In genomic region chr7:95760945-95761661, GRCm38 (mm10) we compare ENCODE assay signal across 16 mouse cellular contexts.
DNase-seq lines count a peak whose midpoint lies in the region; ATAC-seq lines count a peak whose summit lies in the region.
"Had no signal": no experiment of that assay in that cellular context is flagged by ENCODE, and none has a peak within 500 bp of the region (broad histone marks: within the 10 kb centered on the region; RNA-seq: fewer than 3 reads in every experiment).

No protein-coding gene starts in this region.

- H3K4me2 ChIP-seq in hindbrain, embryonic 13.5 days, result no peak overlapping the region
- no peak overlapping the region for H3K4me2 ChIP-seq in forebrain, embryonic 12.5 days
- no peak overlapping the region for H3K4me2 ChIP-seq in neural tube, embryonic 15.5 days
- H3K4me2 ChIP-seq: embryonic facial prominence, embryonic 13.5 days; heart, embryonic 13.5 days; liver, embryonic 13.5 days; neural tube, embryonic 13.5 days had no signal

- H3K4me3 ChIP-seq in hindbrain, embryonic 10.5 days, result no peak overlapping the region
- no peak overlapping the region for H3K4me3 ChIP-seq in hindbrain, embryonic 13.5 days
- no peak overlapping the region for H3K4me3 ChIP-seq in forebrain, embryonic 12.5 days (replicated peaks)
- no peak overlapping the region for H3K4me3 ChIP-seq in neural tube, embryonic 15.5 days (replicated peaks)
- H3K4me3 ChIP-seq: embryonic facial prominence, embryonic 13.5 days; heart, embryonic 13.5 days; liver, embryonic 13.5 days; neural tube, embryonic 13.5 days had no signal

- 56% methylated on average over 12 of the region's 12 CpGs for WGBS in hindbrain, embryonic 10.5 days
- WGBS in hindbrain, embryonic 13.5 days, result 46% methylated on average over 12 of the region's 12 CpGs
- 36% methylated on average over 12 of the region's 12 CpGs for WGBS in forebrain, embryonic 12.5 days
- 42% methylated on average over 12 of the region's 12 CpGs for WGBS in neural tube, embryonic 15.5 days

- peaks cover 8% of the 10 kb centered on the region for H3K4me1 ChIP-seq in hindbrain, embryonic 10.5 days (replicated peaks)
- peaks cover 6% of the 10 kb centered on the region; the same call in 1 of the 2 replicates for H3K4me1 ChIP-seq in hindbrain, embryonic 13.5 days (replicated peaks)
- peaks cover 12% of the 10 kb centered on the region for H3K4me1 ChIP-seq in forebrain, embryonic 12.5 days
- peaks cover 5% of the 10 kb centered on the region; the same call in 1 of the 2 replicates for H3K4me1 ChIP-seq in neural tube, embryonic 15.5 days
- H3K4me1 ChIP-seq: embryonic facial prominence, embryonic 13.5 days; heart, embryonic 13.5 days; liver, embryonic 13.5 days had no signal

- no peaks in the 10 kb centered on the region for H3K36me3 ChIP-seq in hindbrain, embryonic 10.5 days
- H3K36me3 ChIP-seq in hindbrain, embryonic 13.5 days, result no peaks in the 10 kb centered on the region
- H3K36me3 ChIP-seq in forebrain, embryonic 12.5 days (replicated peaks), result no peaks in the 10 kb centered on the region
- no peaks in the 10 kb centered on the region for H3K36me3 ChIP-seq in neural tube, embryonic 15.5 days
- H3K36me3 ChIP-seq: embryonic facial prominence, embryonic 13.5 days; heart, embryonic 13.5 days; liver, embryonic 13.5 days; neural tube, embryonic 13.5 days had no signal

- peak; percentile 9 for DNase-seq in hindbrain, embryonic 10.5 days (ENCODE audit: low spot score)
- DNase-seq in left cerebral cortex, adult 18-20 months (ENCODE audit: low spot score in 2 of 2), result peak; percentile 51 to 56
- no peak for DNase-seq in natural killer cell, adult 2 months (ENCODE audit: low spot score in 2 of 2)
- no peak for DNase-seq in cerebellum, adult 8-10 months
- no peak for DNase-seq in spleen, postnatal 10 days (ENCODE audit: low spot score in 2 of 2)
- DNase-seq: B cell, adult 2 months; kidney, postnatal 4 days; liver, embryonic 13.5 days; thymus, adult 2 months had no signal

- H3K27me3 ChIP-seq in hindbrain, embryonic 10.5 days (ENCODE audit: insufficient read depth, poor library complexity, severe bottlenecking), result no peaks in the 10 kb centered on the region
- H3K27me3 ChIP-seq in hindbrain, embryonic 13.5 days, result no peaks in the 10 kb centered on the region
- no peaks in the 10 kb centered on the region for H3K27me3 ChIP-seq in forebrain, embryonic 12.5 days
- no peaks in the 10 kb centered on the region for H3K27me3 ChIP-seq in neural tube, embryonic 15.5 days (replicated peaks)
- H3K27me3 ChIP-seq: embryonic facial prominence, embryonic 13.5 days; heart, embryonic 13.5 days; liver, embryonic 13.5 days; neural tube, embryonic 13.5 days had no signal

- H3K27ac ChIP-seq in hindbrain, embryonic 10.5 days, result no peak overlapping the region
- no peak overlapping the region for H3K27ac ChIP-seq in hindbrain, embryonic 13.5 days
- H3K27ac ChIP-seq in forebrain, embryonic 12.5 days, result no peak overlapping the region
- H3K27ac ChIP-seq in neural tube, embryonic 15.5 days (replicated peaks), result no peak overlapping the region
- H3K27ac ChIP-seq: embryonic facial prominence, embryonic 13.5 days; heart, embryonic 13.5 days; liver, embryonic 13.5 days; macrophage; neural tube, embryonic 13.5 days had no signal

- H3K9me3 ChIP-seq in hindbrain, embryonic 10.5 days, result no peaks in the 10 kb centered on the region
- H3K9me3 ChIP-seq in hindbrain, embryonic 13.5 days, result no peaks in the 10 kb centered on the region
- no peaks in the 10 kb centered on the region for H3K9me3 ChIP-seq in forebrain, embryonic 12.5 days
- H3K9me3 ChIP-seq in neural tube, embryonic 15.5 days (replicated peaks), result no peaks in the 10 kb centered on the region
- H3K9me3 ChIP-seq: embryonic facial prominence, embryonic 13.5 days; heart, embryonic 13.5 days; liver, embryonic 13.5 days; neural tube, embryonic 13.5 days had no signal

- no peak overlapping the region for H3K9ac ChIP-seq in hindbrain, embryonic 13.5 days
- H3K9ac ChIP-seq in forebrain, embryonic 12.5 days, result no peak overlapping the region
- H3K9ac ChIP-seq in neural tube, embryonic 15.5 days (replicated peaks), result no peak overlapping the region
- H3K9ac ChIP-seq: embryonic facial prominence, embryonic 13.5 days; heart, embryonic 13.5 days; liver, embryonic 13.5 days; neural tube, embryonic 13.5 days had no signal

- no peak for ATAC-seq in hindbrain, embryonic 13.5 days (ENCODE audit: low FRiP score)
- ATAC-seq in forebrain, embryonic 12.5 days (ENCODE audit: low FRiP score), result peak; percentile 75
- ATAC-seq in neural tube, embryonic 15.5 days (ENCODE audit: low FRiP score), result 0 out of 2 replicates have a peak, but pooled peaks have one; percentile 41

Comparison
In these comparisons a context has a peak if more than half of its experiments do, and no peak if none do; other contexts are left out.
1. DNase-seq: peak in hindbrain, embryonic 10.5 days (single experiment) and left cerebral cortex, adult 18-20 months (2 of 2); none in natural killer cell, adult 2 months (0 of 2), cerebellum, adult 8-10 months (single experiment) and spleen, postnatal 10 days (0 of 2).